Mouse (Mus musculus) heart, embryonic 10.5 days (tissue): ENCODE measurements around the gene Cd63. TPM values are rescaled to one million over a fixed set of nuclear protein-coding genes. Genes with fewer than 3 reads are reported as not detected.

Experiments used
- DNase-seq: peaks from one replicate; pipeline ENCODE4 v3.0.0-alpha.2; 2017; ENCODE audit warnings: low spot score
- H3K27ac ChIP-seq: fragments of 300-500 bp; sonication (generic); 2 replicates; pipeline ENCODE4 v1.5.1; 2016; ENCODE audit warnings: mild to moderate bottlenecking
- H3K27me3 ChIP-seq: fragments of 300-500 bp; sonication (generic); 2 replicates; pipeline ENCODE4 v1.6.1; 2016; ENCODE audit warnings: mild to moderate bottlenecking; ENCODE audit not compliant: poor library complexity, insufficient read depth, severe bottlenecking
- H3K36me3 ChIP-seq: fragments of 300-500 bp; sonication (generic); 2 replicates; pipeline ENCODE4 v1.6.1; 2016; ENCODE audit warnings: mild to moderate bottlenecking, moderate library complexity
- H3K4me1 ChIP-seq: fragments of 300-500 bp; sonication (generic); 2 replicates; pipeline ENCODE4 v1.6.1; 2016; ENCODE audit warnings: mild to moderate bottlenecking
- H3K4me3 ChIP-seq: fragments of 300-500 bp; sonication (generic); 2 replicates; pipeline ENCODE4 v1.5.1; 2016; ENCODE audit warnings: mild to moderate bottlenecking, moderate library complexity
- H3K9me3 ChIP-seq: fragments of 300-500 bp; sonication (generic); 2 replicates; pipeline ENCODE4 v1.6.1; 2016; ENCODE audit warnings: mild to moderate bottlenecking, moderate library complexity
- WGBS: fragments of 180-500 bp; shearing (Covaris S2); methylation state at CpG from one replicate; pipeline ENCODE4 v1.1.7; 2016; 5-methylcytosine and 5-hydroxymethylcytosine counted together
- polyA plus RNA-seq: library from polyadenylated mRNA; unstranded; fragments of >200 nt; fragmentation: Nextera tagmentation; extraction: Ambion mirVana; gene quantifications from 2 replicates; pipeline ENCODE4 v1.2.1, GENCODE M21; 2016

The Cd63 gene
- polyA plus RNA-seq, 1 experiment from 2014 or later: 322 TPM

GRCm38 (mm10) chr10:128937756-128938390 is 37.1 kb downstream of the Cd63 start:
- 67% methylated on average over 12 of the region's 12 CpGs for WGBS
- no peaks in the 10 kb centered on the region for H3K9me3 ChIP-seq
- H3K27me3 ChIP-seq: peaks cover 65% of the 10 kb centered on the region
- no peak for DNase-seq
- H3K27ac ChIP-seq: no peak overlapping the region
- no peak overlapping the region for H3K4me3 ChIP-seq
- H3K4me1 ChIP-seq: peaks cover 19% of the 10 kb centered on the region
- H3K36me3 ChIP-seq: no peaks in the 10 kb centered on the region

GRCm38 (mm10) chr10:128938457-128938856 is 37.7 kb downstream of the Cd63 start:
- Histone ChIP-seq H3K36me3 (no peaks in the 10 kb centered on the region), H3K4me1 (peaks cover 16% of the 10 kb centered on the region), H3K9me3 (no peaks in the 10 kb centered on the region), H3K27ac (no peak overlapping the region), H3K4me3 (no peak overlapping the region), H3K27me3 (peaks cover 63% of the 10 kb centered on the region)
- DNase-seq: no peak
- 82% methylated on average over 9 of the region's 9 CpGs for WGBS

GRCm38 (mm10) chr10:128938974-128939373 is 38.2 kb downstream of the Cd63 start:
- no peaks in the 10 kb centered on the region for H3K36me3 ChIP-seq
- WGBS: 59% methylated on average over 5 of the region's 5 CpGs

GRCm38 (mm10) chr10:128940475-128941061 is 39.8 kb downstream of the Cd63 start:
- Histone ChIP-seq H3K4me1 (no peaks in the 10 kb centered on the region), H3K36me3 (no peaks in the 10 kb centered on the region), H3K27me3 (peaks cover 53% of the 10 kb centered on the region), H3K27ac (no peak overlapping the region), H3K4me3 (no peak overlapping the region), H3K9me3 (no peaks in the 10 kb centered on the region)
- WGBS: 82% methylated on average over 10 of the region's 10 CpGs
- no peak for DNase-seq

More at GRCm38 (mm10) chr10:128938974-128939373, 38.2 kb downstream of the Cd63 start:
- Histone ChIP-seq H3K4me3 (no peak overlapping the region), H3K4me1 (peaks cover 13% of the 10 kb centered on the region), H3K27ac (no peak overlapping the region), H3K27me3 (peaks cover 63% of the 10 kb centered on the region), H3K9me3 (no peaks in the 10 kb centered on the region)
- DNase-seq: no peak

GRCm38 (mm10) chr10:128945675-128946074 is 44.9 kb downstream of the Cd63 start:
- H3K4me3 ChIP-seq: no peak overlapping the region
- H3K4me1 ChIP-seq: 0 out of 2 replicates have a peak, but pooled peaks cover 4% of the 10 kb centered on the region
- DNase-seq: no peak
- no peaks in the 10 kb centered on the region for H3K36me3 ChIP-seq
- H3K27ac ChIP-seq: no peak overlapping the region
- H3K27me3 ChIP-seq: peaks cover 39% of the 10 kb centered on the region; the same call in 1 of the 2 replicates
- H3K9me3 ChIP-seq: no peaks in the 10 kb centered on the region
- WGBS: 20% methylated on average over 3 of the region's 3 CpGs

GRCm38 (mm10) chr10:128947496-128947895 is 46.7 kb downstream of the Cd63 start:
- Histone ChIP-seq H3K27me3 (peaks cover 27% of the 10 kb centered on the region; the same call in 1 of the 2 replicates), H3K27ac (no peak overlapping the region), H3K4me3 (no peak overlapping the region), H3K4me1 (0 out of 2 replicates have a peak, but pooled peaks cover 4% of the 10 kb centered on the region), H3K36me3 (no peaks in the 10 kb centered on the region), H3K9me3 (no peaks in the 10 kb centered on the region)
- WGBS: 92% methylated on average over 4 of the region's 4 CpGs
- DNase-seq: no peak

GRCm38 (mm10) chr10:128950208-128950887 is 49.6 kb downstream of the Cd63 start:
- no peaks in the 10 kb centered on the region for H3K36me3 ChIP-seq
- 60% methylated on average over 16 of the region's 16 CpGs for WGBS

GRCm38 (mm10) chr10:128958340-128958739 is 57.6 kb downstream of the Cd63 start:
- DNase-seq: no peak
- no peaks in the 10 kb centered on the region for H3K36me3 ChIP-seq
- no peak overlapping the region for H3K27ac ChIP-seq
- H3K9me3 ChIP-seq: no peaks in the 10 kb centered on the region
- H3K4me3 ChIP-seq: no peak overlapping the region
- peaks cover 14% of the 10 kb centered on the region; the same call in 1 of the 2 replicates for H3K27me3 ChIP-seq
- WGBS: 70% methylated on average over 10 of the region's 10 CpGs
- no peaks in the 10 kb centered on the region for H3K4me1 ChIP-seq

More at GRCm38 (mm10) chr10:128950208-128950887, 49.6 kb downstream of the Cd63 start:
- Histone ChIP-seq H3K27me3 (0 out of 2 replicates have a peak, but pooled peaks cover 8% of the 10 kb centered on the region), H3K4me3 (no peak overlapping the region), H3K4me1 (0 out of 2 replicates have a peak, but pooled peaks cover 4% of the 10 kb centered on the region), H3K9me3 (no peaks in the 10 kb centered on the region), H3K27ac (no peak overlapping the region)
- no peak for DNase-seq

- DNase-seq: no peak
- Histone ChIP-seq H3K27me3 (peaks cover 14% of the 10 kb centered on the region; the same call in 1 of the 2 replicates), H3K27ac (no peak overlapping the region), H3K36me3 (no peaks in the 10 kb centered on the region), H3K4me3 (no peak overlapping the region), H3K9me3 (no peaks in the 10 kb centered on the region), H3K4me1 (no peaks in the 10 kb centered on the region)
- WGBS: 67% methylated on average over 4 of the region's 4 CpGs
Observed at GRCm38 (mm10) chr10:128960142-128960541, 59.4 kb downstream of the Cd63 start.

GRCm38 (mm10) chr10:128960590-128961584 is 60.1 kb downstream of the Cd63 start, which contains the start of gene Mettl7b:
Mettl7b (minus strand) TSS chr10:128960988.
- no peak within 1 kb of the TSS for H3K4me3 ChIP-seq
- WGBS: 75% methylated on average over 12 of the region's 12 CpGs
- H3K27ac ChIP-seq: no peak within 1 kb of the TSS
- peaks cover 12% of the 10 kb centered on the region; the same call in 1 of the 2 replicates for H3K27me3 ChIP-seq
- H3K36me3 ChIP-seq: no peaks in the 10 kb centered on the region
- DNase-seq: no peak
- no peaks in the 10 kb centered on the region for H3K9me3 ChIP-seq
- no peaks in the 10 kb centered on the region for H3K4me1 ChIP-seq
